ENCODE assay signal across 10 mouse cellular contexts in genomic region chr2:166175145-166175544, GRCm38 (mm10). TPM values are rescaled to one million over a fixed set of nuclear protein-coding genes. Genes with fewer than 3 reads are reported as not detected.
A peak's percentile ranks its signal among the peaks of the same experiment; 100 is the strongest.
DNase-seq lines count a peak whose midpoint lies in the region; ATAC-seq and TF ChIP-seq lines count a peak whose summit lies in the region.
"Had no signal": no experiment of that assay in that cellular context is flagged by ENCODE, and none has a peak within 500 bp of the region (broad histone marks: within the 10 kb centered on the region; RNA-seq: fewer than 3 reads in every experiment).

No protein-coding gene starts in this region.

- H3K27ac ChIP-seq in thymus, adult 2 months (ENCODE audit: control insufficient read depth, insufficient read depth, low read length): no peak overlapping the region
- no peak overlapping the region for H3K27ac ChIP-seq in intestine, postnatal 0 days (ENCODE audit: low read depth, low read length)
- H3K27ac ChIP-seq in stomach, embryonic 16.5 days (ENCODE audit: low read length): peak overlapping the region; percentile 50; the same call in 1 of the 2 replicates

- no peak overlapping the region for H3K4me2 ChIP-seq in intestine, postnatal 0 days (replicated peaks; ENCODE audit: low read depth)
- H3K4me2 ChIP-seq in stomach, embryonic 16.5 days (ENCODE audit: low read depth, low read length): no peak overlapping the region
- H3K4me2 ChIP-seq: heart, embryonic 11.5 days had no signal

- peak; percentile 64 for DNase-seq in embryo, embryonic 10 days (ENCODE audit: low spot score)
- no peak for DNase-seq in embryo, embryonic 9.5 days (ENCODE audit: extremely low spot score)
- DNase-seq in thymus, postnatal 0 days (ENCODE audit: low spot score): peak; percentile 50
- no peak for DNase-seq in thymus, adult 2 months
- no peak for DNase-seq in urinary bladder, postnatal 36 days (ENCODE audit: low spot score in 2 of 2)
- no peak for DNase-seq in thymus, postnatal 14 days
- DNase-seq: lung, postnatal 10 days had no signal

- WGBS in thymus, adult 2 months: 50% methylated on average over 3 of the region's 3 CpGs
- 13% methylated on average over 3 of the region's 3 CpGs for WGBS in intestine, postnatal 0 days
- WGBS in stomach, embryonic 16.5 days: 17% methylated on average over 3 of the region's 3 CpGs

- TF ChIP-seq POLR2A in thymus, adult 2 months (IDR thresholded peaks at IDR 0.05; ENCODE audit: control insufficient read depth, extremely low read depth, insufficient read depth, low read length, poor library complexity): no peak

- H3K9ac ChIP-seq in intestine, postnatal 0 days (ENCODE audit: low read depth, low read length): no peak overlapping the region
- no peak overlapping the region for H3K9ac ChIP-seq in stomach, embryonic 16.5 days (ENCODE audit: low read length)

- no peak overlapping the region for H3K4me3 ChIP-seq in thymus, adult 2 months (ENCODE audit: control insufficient read depth, insufficient read depth, low read length)
- no peak overlapping the region for H3K4me3 ChIP-seq in intestine, postnatal 0 days (ENCODE audit: low read depth, low read length)
- no peak overlapping the region for H3K4me3 ChIP-seq in stomach, embryonic 16.5 days (replicated peaks; ENCODE audit: low read length)

- peaks cover 7% of the 10 kb centered on the region for H3K4me1 ChIP-seq in thymus, adult 2 months (replicated peaks; ENCODE audit: control insufficient read depth, insufficient read depth, low read length)
- peaks cover 6% of the 10 kb centered on the region; the same call in 1 of the 2 replicates for H3K4me1 ChIP-seq in intestine, postnatal 0 days (replicated peaks; ENCODE audit: control insufficient read depth, insufficient read depth, low read length)
- peaks cover 28% of the 10 kb centered on the region for H3K4me1 ChIP-seq in stomach, embryonic 16.5 days (ENCODE audit: control insufficient read depth, insufficient read depth, low read length)

- no peaks in the 10 kb centered on the region for H3K27me3 ChIP-seq in thymus, adult 2 months (ENCODE audit: control insufficient read depth, insufficient read depth, low read length)
- H3K27me3 ChIP-seq in intestine, postnatal 0 days (replicated peaks; ENCODE audit: control insufficient read depth, insufficient read depth, low read length): no peaks in the 10 kb centered on the region
- no peaks in the 10 kb centered on the region for H3K27me3 ChIP-seq in stomach, embryonic 16.5 days (ENCODE audit: control insufficient read depth, insufficient read depth, low read length)

- no peak for TF ChIP-seq CTCF in thymus, adult 2 months (IDR thresholded peaks at IDR 0.05; ENCODE audit: borderline replicate concordance, control insufficient read depth, extremely low read depth, insufficient read depth, low read length, poor library complexity)
- no peak for TF ChIP-seq CTCF in intestine, postnatal 0 days (IDR thresholded peaks at IDR 0.05; ENCODE audit: low read depth)

- ATAC-seq in intestine, postnatal 0 days: peak; percentile 49
- peak; percentile 28; the same call in 1 of the 2 replicates for ATAC-seq in stomach, embryonic 16.5 days (ENCODE audit: insufficient read depth, low FRiP score)

- H3K36me3 ChIP-seq in thymus, adult 2 months (ENCODE audit: control insufficient read depth, insufficient read depth, low read length): no peaks in the 10 kb centered on the region
- no peaks in the 10 kb centered on the region for H3K36me3 ChIP-seq in intestine, postnatal 0 days (ENCODE audit: control insufficient read depth, insufficient read depth)
- H3K36me3 ChIP-seq in stomach, embryonic 16.5 days (ENCODE audit: control insufficient read depth, insufficient read depth, low read length): no peaks in the 10 kb centered on the region

- no peaks in the 10 kb centered on the region for H3K9me3 ChIP-seq in intestine, postnatal 0 days (ENCODE audit: control insufficient read depth)
- no peaks in the 10 kb centered on the region for H3K9me3 ChIP-seq in stomach, embryonic 16.5 days (replicated peaks; ENCODE audit: control insufficient read depth, low read length)

RNA-seq across cellular contexts. Expression of gene Sulf2, which starts 19.7 kb away (rescaled TPM):
- 9.4 and 12.6 TPM in 2 replicates for polyA plus RNA-seq in thymus, postnatal 0 days (2015; fragmentation: Nextera tagmentation; extraction: Ambion mirVana)
- 19.3 and 24.3 TPM in 2 replicates for polyA plus RNA-seq in thymus, adult 2 months (2012; rRNA removed)
- 66.0 and 66.4 TPM in 2 replicates for polyA plus RNA-seq in intestine, postnatal 0 days (2015; fragmentation: Nextera tagmentation; extraction: Ambion mirVana)
- 119 and 124 TPM in 2 replicates for polyA plus RNA-seq in stomach, embryonic 16.5 days (2015; fragmentation: Nextera tagmentation; extraction: Ambion mirVana)

Comparison
In these comparisons a context has a peak if more than half of its experiments do, and no peak if none do; other contexts are left out.
1. DNase-seq: peak in embryo, embryonic 10 days (single experiment) and thymus, postnatal 0 days (single experiment); none in embryo, embryonic 9.5 days (single experiment), thymus, adult 2 months (single experiment), urinary bladder, postnatal 36 days (0 of 2) and thymus, postnatal 14 days (single experiment).